Mouse (Mus musculus) adrenal gland, postnatal 4 days (tissue): Measurements from ENCODE around the gene D930007J09Rik. TPM values are rescaled to one million over a fixed set of nuclear protein-coding genes. Genes with fewer than 3 reads are reported as not detected.

Experiments
- DNase-seq, 2 experiments: peaks; one replicate each; pipeline ENCODE4 v3.0.0; 2021 to 2022; ENCODE audit warnings: low spot score in 2 of 2, mixed read lengths in 2 of 2
- long read RNA-seq, 2 experiments: library from polyadenylated mRNA; stranded (forward); transcript quantifications; one replicate each; pipeline ENCODE4 v2.0.0; 2021
- total RNA-seq, 2 experiments: library from RNA; stranded (reverse); gene quantifications; 2 replicates each; pipeline ENCODE4 v1.2.3; 2021

Gene D930007J09Rik
- total RNA-seq, result not detected
- long read RNA-seq, experiment 1, result 0 reads
- long read RNA-seq, experiment 2, partial matches to known transcripts, result 0 of 1 reads
- long read RNA-seq, experiment 2, other reads (novel, unspliced or antisense), result 0 of 1 reads

DNA sequence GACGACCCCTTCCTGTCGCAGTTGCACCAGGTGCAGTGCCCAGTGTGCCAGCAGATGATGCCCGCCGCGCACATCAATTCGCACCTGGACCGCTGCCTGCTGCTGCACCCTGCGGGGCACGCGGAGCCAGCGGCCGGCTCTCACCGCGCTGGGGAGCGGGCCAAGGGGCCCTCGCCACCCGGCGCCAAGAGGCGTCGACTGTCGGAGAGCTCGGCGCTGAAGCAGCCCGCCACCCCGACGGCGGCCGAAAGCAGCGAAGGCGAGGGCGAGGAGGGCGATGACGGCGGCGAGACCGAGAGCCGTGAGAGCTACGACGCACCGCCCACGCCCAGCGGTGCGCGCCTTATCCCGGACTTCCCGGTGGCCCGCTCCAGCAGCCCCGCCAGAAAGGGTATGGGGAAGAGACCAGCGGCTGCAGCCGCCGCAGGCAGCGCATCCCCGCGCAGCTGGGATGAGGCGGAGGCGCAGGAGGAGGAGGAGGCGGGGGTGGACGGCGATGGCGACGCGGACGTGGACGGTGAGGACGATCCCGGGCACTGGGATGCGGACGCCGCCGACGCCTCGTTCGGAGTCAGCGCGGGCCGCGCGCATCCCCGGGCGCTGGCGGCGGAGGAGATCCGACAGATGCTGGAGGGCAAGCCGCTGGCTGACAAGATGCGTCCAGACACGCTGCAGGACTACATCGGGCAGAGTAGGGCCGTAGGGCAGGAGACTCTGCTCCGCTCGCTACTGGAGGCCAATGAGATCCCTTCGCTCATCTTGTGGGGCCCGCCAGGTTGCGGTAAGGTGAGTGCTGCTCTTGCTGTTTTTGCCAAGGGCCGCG lies at the start of gene D930007J09Rik:
TSS of gene D930007J09Rik (minus strand) at position 591 of the 823 bp plus-strand sequence.
- DNase-seq, result peak; percentile 21 to 22

DNA sequence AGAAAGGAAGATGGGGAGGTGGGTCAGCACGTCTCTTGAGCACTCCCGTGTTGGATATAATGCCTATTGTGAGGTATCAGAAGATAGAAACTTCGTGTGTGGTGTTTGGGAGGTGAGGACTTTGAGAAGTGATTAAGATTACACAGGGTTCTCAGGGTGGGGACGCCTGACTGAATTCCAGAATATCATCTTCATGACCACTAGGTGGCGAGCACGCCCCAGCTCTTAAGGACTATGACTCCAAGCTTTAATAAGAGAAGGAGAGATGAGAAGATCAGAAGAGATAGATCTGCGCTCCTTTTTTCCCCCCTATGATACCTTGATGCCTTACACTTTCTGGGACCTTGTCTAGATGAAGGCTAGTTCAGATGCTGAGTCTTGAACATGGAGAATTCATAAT lies 49.3 kb upstream of the D930007J09Rik start:
- DNase-seq, result no peak

DNA sequence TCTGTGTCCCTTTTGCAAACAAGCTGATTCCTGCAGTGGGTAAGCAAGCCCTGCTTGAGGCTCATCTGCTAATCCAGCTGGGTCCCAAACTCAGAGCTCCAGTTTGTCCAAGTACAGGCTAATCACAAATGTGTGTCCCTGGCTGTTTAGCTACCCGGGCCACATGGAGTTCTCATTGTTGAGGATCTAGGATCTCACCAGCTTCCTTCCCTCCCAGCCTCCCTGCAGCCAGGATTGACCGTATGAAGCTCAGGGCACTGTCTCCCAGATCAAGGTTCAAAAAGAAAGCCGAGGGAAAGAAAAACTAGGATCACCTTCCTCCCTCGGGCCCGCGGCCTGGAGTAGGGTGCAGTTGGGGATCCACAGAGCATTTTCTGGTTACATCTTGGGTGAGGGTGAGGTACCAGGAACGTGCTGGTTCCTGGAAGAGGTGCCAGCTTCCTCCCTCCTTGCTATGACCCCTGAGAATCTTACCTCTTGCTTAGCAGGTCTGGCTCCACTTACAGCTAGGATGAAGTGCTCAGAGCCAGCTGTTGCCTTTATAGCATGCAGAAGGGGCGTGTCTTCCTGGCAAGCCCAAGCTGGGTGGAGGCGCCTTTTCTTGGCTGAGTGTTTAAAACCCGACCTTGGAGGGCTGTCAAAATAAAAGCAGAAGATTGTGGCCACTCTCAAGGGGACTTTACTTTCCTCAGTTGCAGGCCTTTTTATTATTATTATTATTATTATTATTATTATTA lies 48.2 kb upstream of the D930007J09Rik start, which contains the start of gene Serpinb1a:
TSS of gene Serpinb1a (minus strand) at position 518 of the 737 bp plus-strand sequence.
- DNase-seq, result peak in 1 of 2 experiments; percentile 34

DNA sequence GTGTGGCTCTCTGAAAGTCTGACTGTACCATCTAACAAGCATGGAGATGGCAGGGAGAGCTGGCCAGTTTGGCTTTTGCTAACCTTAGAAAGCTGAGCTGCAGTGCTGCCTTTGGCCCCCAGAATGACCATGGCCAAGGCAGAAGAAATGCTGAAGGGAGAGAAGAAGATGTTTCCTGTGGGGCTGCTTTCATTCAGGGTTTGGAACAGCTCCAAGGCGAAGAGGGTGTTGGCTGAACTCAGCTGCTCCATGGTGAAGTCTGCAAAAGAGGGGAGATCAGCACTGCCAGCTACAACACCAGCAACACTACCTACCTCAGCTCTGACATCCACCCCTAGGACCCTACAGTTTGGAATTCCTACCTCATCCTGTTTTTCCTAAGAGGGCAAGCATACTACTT lies 47.5 kb upstream of the D930007J09Rik start:
- no peak for DNase-seq

DNA sequence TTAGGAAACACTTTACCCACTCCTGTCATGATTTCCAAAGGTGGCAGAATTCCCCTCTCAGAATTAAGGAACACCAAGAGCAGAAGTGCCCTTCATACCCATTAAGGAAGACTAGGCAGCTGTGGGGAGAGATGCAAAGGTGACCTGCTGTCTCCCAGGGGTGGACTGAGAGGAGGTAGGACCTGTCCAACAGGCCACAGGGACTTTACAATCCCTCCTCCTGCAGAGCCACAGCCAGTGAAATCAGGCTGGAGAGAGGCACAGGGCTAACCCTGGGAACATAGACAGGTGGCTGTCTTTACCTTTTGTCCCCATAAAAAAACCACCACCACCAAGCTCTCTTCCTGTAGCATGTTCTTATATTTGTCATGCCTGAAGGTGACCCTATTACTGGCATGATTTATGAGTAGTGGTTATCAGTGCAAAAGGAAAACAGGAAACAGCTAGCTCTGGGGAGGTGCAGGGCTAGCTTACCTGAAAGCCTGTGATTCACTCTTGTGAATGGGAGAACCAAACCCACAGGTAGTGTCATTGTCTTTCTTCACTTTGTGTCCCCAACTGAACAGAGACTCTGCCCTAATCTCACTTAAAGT lies 47.0 kb upstream of the D930007J09Rik start:
- no peak for DNase-seq

DNA sequence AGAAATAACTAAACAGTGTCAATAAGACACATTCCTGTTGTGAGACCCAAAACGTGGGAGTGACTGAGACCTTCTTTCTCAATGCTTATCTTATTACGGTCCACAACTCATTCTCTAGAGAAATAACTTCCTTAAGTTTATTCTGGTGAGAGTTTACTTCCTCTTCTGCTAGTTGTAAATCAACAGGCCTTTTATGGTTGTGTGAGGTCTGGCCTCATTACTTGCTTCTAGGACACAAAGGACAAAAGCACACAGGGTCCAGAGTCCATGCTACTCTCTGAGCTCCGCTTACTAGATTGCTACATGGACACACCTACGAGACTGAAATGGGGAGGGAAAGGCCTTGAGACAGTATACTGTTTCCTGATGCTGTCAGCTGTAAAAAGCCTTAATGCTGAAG lies 46.4 kb upstream of the D930007J09Rik start:
- no peak for DNase-seq

DNA sequence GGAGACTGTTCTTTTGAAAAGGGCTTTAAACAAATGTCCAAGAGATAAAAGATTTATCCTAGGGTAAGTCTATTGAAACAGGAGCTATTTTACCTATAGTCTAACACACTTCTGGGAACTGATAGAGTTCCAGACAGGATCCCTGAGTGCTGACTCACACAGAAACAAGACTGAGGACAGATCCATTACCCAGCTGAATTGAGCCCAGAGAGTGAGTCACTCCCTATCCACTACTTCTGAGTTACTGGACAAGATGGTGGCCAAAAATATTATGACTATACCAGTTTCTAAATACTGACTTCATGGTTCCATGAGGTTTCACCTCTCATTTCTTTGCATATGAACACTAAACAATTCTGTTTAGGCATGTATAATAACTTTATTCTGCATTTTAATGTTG lies 43.6 kb upstream of the D930007J09Rik start:
- no peak for DNase-seq

DNA sequence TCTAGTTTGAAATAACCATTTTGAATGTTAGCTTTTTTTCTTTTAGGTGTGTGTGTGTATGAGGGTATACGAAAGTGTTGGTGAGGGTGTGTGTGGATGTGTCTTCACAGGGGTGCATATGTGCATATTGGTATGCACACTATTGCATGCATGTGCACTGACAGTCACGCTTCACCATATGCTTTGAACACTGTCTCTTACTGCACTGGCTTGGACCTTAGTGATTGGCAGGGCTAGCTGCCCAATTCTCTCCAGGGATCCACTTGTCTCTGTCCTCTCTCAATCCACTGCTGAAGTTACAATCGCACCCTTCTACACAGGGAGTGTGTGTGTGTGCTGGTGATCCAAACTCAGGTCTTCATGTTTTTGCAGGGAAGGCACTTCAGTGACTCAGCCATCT lies 38.7 kb upstream of the D930007J09Rik start:
- DNase-seq, result no peak

DNA sequence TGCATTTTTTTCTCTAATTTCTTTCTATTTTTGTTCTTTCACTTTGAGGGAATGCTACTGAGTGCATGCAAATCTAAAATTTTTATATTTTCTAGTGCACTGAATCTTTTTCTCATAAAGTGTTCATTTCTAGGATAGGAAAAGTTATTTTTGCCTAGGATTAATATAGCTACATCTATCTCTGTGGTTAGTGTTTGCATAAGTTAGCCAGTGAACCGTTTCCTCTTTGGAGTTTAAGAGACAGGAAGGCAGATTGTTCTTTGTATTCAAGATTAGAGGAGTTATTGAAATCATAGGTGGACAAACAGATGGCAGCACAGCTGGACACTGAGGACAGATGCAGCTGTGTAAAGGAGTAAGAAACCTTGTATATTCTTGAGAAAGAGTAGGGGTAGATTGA lies 36.7 kb upstream of the D930007J09Rik start:
- no peak for DNase-seq

DNA sequence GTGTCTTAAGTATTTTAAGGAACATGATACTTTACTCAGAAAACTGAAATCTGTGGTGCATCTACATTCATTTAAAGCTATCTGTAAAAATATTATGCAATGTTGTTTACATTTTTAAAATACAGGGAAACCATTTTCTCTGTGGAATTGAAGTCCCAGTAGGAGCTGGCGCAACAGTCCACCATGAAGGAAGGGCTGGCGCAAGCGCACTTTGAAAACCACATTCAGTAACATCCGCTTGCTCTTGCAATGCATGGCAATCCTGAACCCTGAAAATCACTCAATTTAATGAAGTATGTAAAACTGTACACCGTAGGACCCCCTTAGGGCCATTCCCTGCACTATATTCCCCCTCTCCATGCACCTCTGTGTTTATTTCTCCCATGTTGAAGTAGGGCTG lies 31.9 kb upstream of the D930007J09Rik start:
- no peak for DNase-seq

DNA sequence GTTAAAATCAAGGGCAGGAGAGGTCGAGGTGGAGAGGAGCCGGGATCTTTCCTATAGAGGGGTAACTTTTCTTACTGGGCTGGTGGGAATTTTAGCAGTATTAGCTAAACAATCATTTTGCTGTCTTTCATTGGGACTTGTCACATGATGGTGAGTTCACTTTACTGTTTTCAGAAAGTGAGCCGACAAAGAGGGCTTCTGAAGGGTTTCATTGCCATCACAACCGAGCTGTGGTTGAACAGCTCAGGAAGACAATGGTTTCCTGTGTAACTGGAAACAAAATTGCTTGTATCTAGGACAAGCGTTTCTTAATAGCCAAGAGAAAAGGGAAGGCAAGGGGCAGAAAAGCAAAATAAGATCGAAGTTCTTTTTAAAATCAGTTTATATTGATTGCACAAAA lies 30.6 kb upstream of the D930007J09Rik start:
- DNase-seq, result no peak

DNA sequence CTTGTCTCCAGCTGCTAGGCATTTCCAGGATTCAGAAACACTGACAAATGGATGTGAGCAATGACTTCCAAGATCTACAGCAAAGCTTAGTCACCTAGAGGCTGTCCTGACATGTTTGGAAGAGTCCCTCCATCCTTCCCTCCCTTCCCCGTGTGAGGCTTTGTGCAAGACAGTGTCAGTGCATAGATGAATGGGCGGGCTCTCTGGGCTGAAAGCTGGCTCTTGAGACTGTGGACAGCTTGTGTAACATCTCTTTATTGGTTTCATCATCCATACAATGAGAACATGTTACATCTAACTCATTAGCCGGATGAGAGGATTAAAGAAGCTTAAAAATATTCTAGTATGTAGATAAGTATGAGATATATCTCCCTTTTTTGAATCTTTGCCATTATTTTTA lies 30.1 kb upstream of the D930007J09Rik start:
- DNase-seq, result no peak

DNA sequence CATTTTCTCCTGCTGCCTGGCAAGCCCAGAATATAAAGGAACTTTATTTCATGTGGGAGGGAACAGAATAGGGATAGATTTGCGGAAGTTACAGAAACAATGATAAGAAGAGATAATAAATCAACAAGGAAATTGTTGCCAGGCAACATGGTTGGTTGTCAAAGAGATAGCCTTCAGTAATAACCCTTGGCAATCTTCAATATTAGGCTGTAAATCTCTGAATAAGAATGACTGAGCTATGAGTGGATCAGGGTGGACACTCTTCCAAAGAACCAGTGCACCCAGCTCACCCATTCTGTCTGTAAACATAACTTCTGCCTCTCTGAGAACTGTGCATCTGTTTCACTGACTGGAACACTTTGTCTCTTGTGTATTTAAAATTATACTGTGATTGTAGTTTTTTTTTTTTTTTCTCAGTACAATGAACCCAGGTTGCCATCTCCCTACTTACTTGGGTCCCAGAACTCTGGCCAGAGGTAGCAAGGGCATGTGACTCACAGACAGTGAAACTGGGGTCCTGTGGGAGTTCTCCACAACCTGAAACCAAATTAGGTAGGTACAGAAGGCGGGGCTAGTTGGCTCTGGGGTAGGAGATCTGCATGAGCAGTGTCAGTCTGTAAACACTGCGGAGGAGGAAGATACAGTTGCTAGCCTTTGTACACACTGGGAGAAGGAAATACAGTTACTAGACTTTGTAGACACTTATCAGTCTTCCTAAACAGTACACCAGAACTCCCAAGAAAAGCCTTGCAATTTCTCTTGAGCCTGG lies 29.0 kb upstream of the D930007J09Rik start:
- DNase-seq, result no peak

DNA sequence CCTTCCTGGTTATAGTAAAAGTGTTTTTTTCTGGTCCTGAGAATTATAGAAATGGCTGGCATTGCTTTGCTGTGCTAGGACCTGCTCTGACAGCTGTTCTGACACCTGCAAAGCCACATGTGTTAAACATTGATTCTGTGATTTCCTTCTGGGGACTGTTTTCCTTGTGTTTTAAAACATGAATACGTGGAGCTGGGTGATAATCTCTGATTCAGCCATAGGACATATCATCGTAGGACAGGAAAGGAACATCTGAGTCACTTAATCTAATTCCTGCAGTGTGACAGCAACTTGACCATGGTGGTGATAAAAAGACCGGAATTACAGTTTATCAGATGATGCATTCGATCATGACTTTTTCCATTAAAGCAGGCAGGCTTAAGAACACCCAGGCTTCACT lies 26.2 kb upstream of the D930007J09Rik start:
- DNase-seq, result no peak

DNA sequence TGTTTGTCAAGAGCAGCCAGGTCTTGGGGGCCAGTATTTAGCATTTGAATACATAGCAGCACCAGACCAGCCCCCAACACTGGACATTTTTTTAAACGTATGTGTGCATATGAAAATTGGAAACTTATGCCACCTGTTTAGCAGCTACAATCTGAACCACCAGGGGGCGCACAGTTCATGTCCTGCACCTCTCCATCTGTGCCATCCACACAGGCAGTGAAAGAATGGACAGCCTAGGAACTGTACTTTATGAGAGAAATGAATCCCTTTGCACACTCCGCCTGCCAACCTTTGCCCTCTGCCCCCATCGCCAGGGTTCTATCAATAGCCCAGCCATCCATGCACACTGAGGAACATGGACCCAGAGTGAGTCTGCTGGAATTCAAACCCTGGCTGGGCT lies 25.3 kb upstream of the D930007J09Rik start:
- peak; percentile 27 to 56 for DNase-seq

DNA sequence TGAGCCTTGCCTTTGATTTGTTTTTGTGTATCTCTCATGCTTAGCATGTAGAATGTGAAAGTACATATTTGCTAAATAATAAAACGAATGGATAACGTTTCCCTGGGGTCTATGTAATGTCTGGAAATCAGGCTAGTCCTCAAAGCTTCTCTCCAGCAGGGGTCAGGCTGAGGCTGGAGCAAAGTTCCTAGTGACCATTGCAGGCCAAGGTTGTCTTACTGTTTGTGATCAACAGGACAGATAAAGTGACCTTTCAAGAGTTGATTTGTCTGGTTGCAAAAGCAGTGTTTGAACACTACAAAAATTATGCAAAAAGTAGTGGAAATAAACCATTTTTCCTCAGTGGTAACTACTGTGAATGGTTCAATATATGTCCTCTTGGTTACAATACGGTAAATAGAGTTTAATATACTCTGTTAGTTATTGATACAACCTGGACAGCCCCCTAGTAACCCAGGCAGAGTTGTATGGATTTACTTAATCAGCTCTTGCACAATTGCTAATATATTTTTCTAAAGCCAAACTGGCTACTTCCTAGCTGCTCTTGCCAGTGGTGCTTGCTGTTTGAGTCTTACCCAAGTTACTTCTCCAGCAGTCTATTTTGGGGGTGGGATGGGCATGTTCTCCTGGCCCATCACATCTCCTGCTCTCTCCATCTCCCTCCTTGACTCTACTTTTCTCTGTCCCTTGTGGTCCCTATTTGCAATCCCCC lies 24.6 kb upstream of the D930007J09Rik start:
- DNase-seq, result no peak

DNA sequence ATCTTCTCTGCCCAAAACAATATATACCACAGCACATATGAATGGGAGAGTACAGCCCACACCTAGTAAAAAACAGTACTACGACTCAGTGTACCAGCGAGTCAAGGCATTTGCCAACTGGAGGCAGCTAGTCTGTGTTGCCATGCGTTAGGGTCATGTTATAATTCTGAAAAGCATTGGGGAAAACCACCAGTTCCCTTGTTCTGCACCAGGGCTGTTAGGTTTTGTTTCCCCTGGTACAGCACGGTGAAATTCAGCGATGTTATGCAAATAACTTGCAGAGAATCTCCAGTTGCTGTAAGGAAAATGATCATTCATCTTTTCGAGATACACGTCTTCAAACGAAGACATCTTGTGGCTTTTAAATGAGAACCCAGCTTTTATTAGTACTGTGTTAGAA lies 22.9 kb upstream of the D930007J09Rik start:
- DNase-seq, result no peak

DNA sequence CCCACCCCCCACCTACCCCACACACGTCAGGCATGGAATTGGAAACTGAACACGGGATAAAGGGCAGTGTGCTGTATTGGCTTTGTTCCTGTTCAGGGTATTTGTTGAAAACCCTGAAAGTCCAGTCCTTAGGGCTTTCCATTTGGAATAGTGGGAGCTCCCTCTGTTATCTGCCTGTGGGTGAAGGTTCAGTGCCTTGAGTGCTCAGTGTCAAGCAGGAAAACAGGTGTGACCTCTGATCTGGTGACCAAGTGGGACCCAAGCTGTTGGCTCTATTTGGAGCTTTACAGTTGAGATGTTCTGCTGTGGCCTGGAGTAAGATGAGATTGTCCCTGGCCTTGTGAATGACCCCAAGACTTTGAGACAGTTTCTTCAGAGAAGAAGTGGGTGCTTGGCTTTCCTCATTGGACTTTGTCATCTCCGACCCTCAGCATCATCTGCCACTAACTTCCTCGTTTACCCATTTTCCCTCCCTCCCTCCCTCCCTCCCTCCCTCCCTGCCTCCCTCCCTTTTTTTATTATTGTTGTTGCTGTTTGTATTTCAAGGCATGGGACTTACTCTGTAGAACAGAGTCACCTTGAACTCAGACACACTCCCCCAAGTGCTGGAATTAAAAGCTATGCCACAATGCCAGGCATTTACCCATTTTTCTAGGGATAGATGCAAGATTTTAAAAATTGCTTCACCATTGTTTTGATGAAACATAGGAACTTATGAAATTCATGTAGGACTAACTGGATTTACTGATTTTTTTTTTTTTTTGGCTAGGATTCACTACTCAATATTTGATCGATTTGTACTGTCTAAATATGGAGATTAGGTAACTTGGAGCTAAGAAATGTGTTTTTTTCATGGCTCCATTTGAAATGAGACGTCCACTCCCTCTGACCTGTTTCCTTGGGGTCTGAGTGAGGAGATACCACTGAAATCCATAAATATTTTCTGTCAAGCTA lies 22.0 kb upstream of the D930007J09Rik start:
- no peak for DNase-seq

DNA sequence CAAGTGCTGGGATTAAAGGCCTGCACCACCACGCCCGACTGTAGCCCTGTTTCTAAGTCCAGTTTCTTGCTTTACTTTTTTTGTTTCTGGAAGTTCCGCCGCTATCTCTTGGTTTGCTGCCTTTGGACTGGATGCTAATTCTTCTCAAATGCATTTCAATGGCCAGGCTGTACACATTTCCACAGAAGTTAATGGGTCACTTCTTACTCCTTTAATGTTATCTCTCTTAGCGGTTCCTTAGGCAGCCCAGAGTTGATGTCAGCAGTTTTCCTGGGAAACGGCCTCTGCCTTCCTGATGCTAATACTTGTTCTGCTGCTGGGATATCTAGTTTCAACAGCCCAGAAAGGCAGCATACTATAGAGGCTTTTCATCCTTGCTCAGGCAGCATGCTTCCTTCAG lies 20.5 kb upstream of the D930007J09Rik start:
- no peak for DNase-seq
